Mouse (Mus musculus) MEL (cell line): ENCODE measurements around the gene Cacna1b. TPM values are rescaled to one million over a fixed set of nuclear protein-coding genes. Genes with fewer than 3 reads are reported as not detected.

ENCODE experiments used
- DNase-seq: peaks from one replicate; pipeline ENCODE4 v3.0.0; 2011; ENCODE audit warnings: low read depth, low spot score
- H3K27ac ChIP-seq: 2 replicates; pipeline ENCODE4 v1.5.1; 2012; ENCODE audit warnings: low read depth, mild to moderate bottlenecking, control low read depth, low read length, moderate library complexity; ENCODE audit not compliant: control insufficient read depth
- H3K27me3 ChIP-seq, 2 experiments: fragments of 150-350 bp in 1 of 2; sonication (generic) in 1 of 2; 2 replicates each; pipeline ENCODE4 v1.6.1; 2012; ENCODE audit warnings: low read length in 2 of 2, mild to moderate bottlenecking in 2 of 2, improper control_type of control experiment in 1 of 2, moderate library complexity in 1 of 2; ENCODE audit not compliant: insufficient read depth in 2 of 2, control insufficient read depth in 1 of 2
- H3K36me3 ChIP-seq, 2 experiments: 2 replicates each; pipeline ENCODE4 v1.6.1; 2012 to 2014; ENCODE audit warnings: low read length in 2 of 2, improper control_type of control experiment in 1 of 2, inconsistent platforms in 1 of 2, mild to moderate bottlenecking in 1 of 2; ENCODE audit not compliant: insufficient read depth in 2 of 2, control insufficient read depth in 1 of 2
- H3K4me1 ChIP-seq, 2 experiments: fragments of 150-350 bp in 1 of 2; sonication (generic) in 1 of 2; 2 replicates each; pipeline ENCODE4 v1.6.1; 2012; ENCODE audit warnings: low read length in 2 of 2, improper control_type of control experiment in 1 of 2, mild to moderate bottlenecking in 1 of 2; ENCODE audit not compliant: insufficient read depth in 2 of 2, control insufficient read depth in 1 of 2
- H3K4me3 ChIP-seq, 2 experiments: fragments of 150-350 bp in 1 of 2; sonication (generic) in 1 of 2; 2 replicates each; pipeline ENCODE4 v1.5.1; 2012; ENCODE audit warnings: low read depth in 2 of 2, low read length in 2 of 2, mild to moderate bottlenecking in 2 of 2, moderate library complexity in 2 of 2, control low read depth in 1 of 2, improper control_type of control experiment in 1 of 2; ENCODE audit not compliant: control insufficient read depth in 1 of 2, insufficient read depth in 1 of 2
- H3K79me2 ChIP-seq: 2 replicates; pipeline ENCODE4 v1.6.1; 2012; ENCODE audit warnings: mild to moderate bottlenecking, low read length, moderate library complexity; ENCODE audit not compliant: control insufficient read depth, poor library complexity, insufficient read depth
- H3K9ac ChIP-seq: 2 replicates; pipeline ENCODE4 v1.6.1; 2012; ENCODE audit warnings: low read depth, mild to moderate bottlenecking, control low read depth, low read length, moderate library complexity; ENCODE audit not compliant: control insufficient read depth, poor library complexity, severe bottlenecking
- H3K9me3 ChIP-seq: fragments of 150-350 bp; sonication (generic); replicated peaks from 2 replicates; pipeline ENCODE4 v1.6.1; 2012; ENCODE audit warnings: mild to moderate bottlenecking, low read length, improper control_type of control experiment, moderate library complexity; ENCODE audit not compliant: insufficient read depth
- MAFK ChIP-seq: IDR thresholded peaks from 2 replicates; pipeline ENCODE4 v1.6.1; 2011; ENCODE audit warnings: low read depth, mild to moderate bottlenecking, low read length, improper control_type of control experiment, borderline replicate concordance
- MEF2A ChIP-seq: IDR thresholded peaks from 2 replicates; pipeline ENCODE4 v1.6.1; 2014; ENCODE audit warnings: low read depth, mild to moderate bottlenecking, inconsistent platforms, low read length, improper control_type of control experiment; ENCODE audit not compliant: poor library complexity, insufficient replicate concordance, severe bottlenecking; ENCODE audit errors: extremely low read depth
- MYB ChIP-seq: IDR thresholded peaks from 2 replicates; pipeline ENCODE4 v1.6.1; 2011; ENCODE audit warnings: mild to moderate bottlenecking, low read depth, low read length, improper control_type of control experiment
- MYC ChIP-seq: IDR thresholded peaks from 2 replicates; pipeline ENCODE4 v1.6.1; 2011; ENCODE audit warnings: low read depth, mild to moderate bottlenecking, low read length, improper control_type of control experiment, moderate library complexity
- NELFE ChIP-seq: IDR thresholded peaks from 2 replicates; pipeline ENCODE4 v1.6.1; 2011; ENCODE audit warnings: low read depth, low read length, improper control_type of control experiment
- POLR2A ChIP-seq, 2 experiments: IDR thresholded peaks; 2 replicates each; pipeline ENCODE4 v1.6.1; 2011 to 2012; ENCODE audit warnings: low read length in 2 of 2, mild to moderate bottlenecking in 2 of 2, control low read depth in 1 of 2, improper control_type of control experiment in 1 of 2, low read depth in 1 of 2, moderate library complexity in 1 of 2; ENCODE audit not compliant: control insufficient read depth in 1 of 2, insufficient read depth in 1 of 2, poor library complexity in 1 of 2
- RCOR1 ChIP-seq: IDR thresholded peaks from 2 replicates; pipeline ENCODE4 v1.6.1; 2012; ENCODE audit warnings: low read depth, mild to moderate bottlenecking, inconsistent platforms, low read length, improper control_type of control experiment
- TAL1 ChIP-seq: IDR thresholded peaks from 2 replicates; pipeline ENCODE4 v1.6.1; 2012; ENCODE audit warnings: mild to moderate bottlenecking, inconsistent platforms, low read length, moderate library complexity, mixed read lengths
- UBTF ChIP-seq: IDR thresholded peaks from 2 replicates; pipeline ENCODE4 v1.6.1; 2012; ENCODE audit warnings: low read depth, mild to moderate bottlenecking, inconsistent platforms, low read length, improper control_type of control experiment, moderate library complexity, borderline replicate concordance; ENCODE audit not compliant: insufficient read depth
- USF1 ChIP-seq: IDR thresholded peaks from 2 replicates; pipeline ENCODE4 v1.6.1; 2014; ENCODE audit warnings: low read depth, mild to moderate bottlenecking, inconsistent platforms, low read length, improper control_type of control experiment, moderate library complexity
- ZC3H11A ChIP-seq: IDR thresholded peaks from 2 replicates; pipeline ENCODE4 v1.6.1; 2012; ENCODE audit warnings: low read depth, mild to moderate bottlenecking, inconsistent platforms, low read length, improper control_type of control experiment
- ZMIZ1 ChIP-seq: IDR thresholded peaks from 2 replicates; pipeline ENCODE4 v1.6.1; 2012; ENCODE audit warnings: low read depth, mild to moderate bottlenecking, inconsistent platforms, low read length, improper control_type of control experiment, moderate library complexity
- ZNF384 ChIP-seq: IDR thresholded peaks from 2 replicates; pipeline ENCODE4 v1.6.1; 2012; ENCODE audit warnings: low read depth, mild to moderate bottlenecking, inconsistent platforms, low read length, improper control_type of control experiment
- polyA plus RNA-seq, 2 experiments: library from polyadenylated mRNA; stranded (reverse) in 1 of 2; unstranded in 1 of 2; fragments of >175 nt in 1 of 2; fragments of >200 nt in 1 of 2; gene quantifications; 2 replicates each; pipeline versions ENCODE4 v1.2.1 to v1.2.4; 2012; ENCODE audit warnings: low replicate concordance in 2 of 2, low read depth in 1 of 2; ENCODE audit not compliant: insufficient read length in 2 of 2, insufficient read depth in 1 of 2, missing spikeins in 1 of 2
- total RNA-seq: library from RNA; depleted of rRNA; stranded (reverse); fragments of 300-350 nt; gene quantifications from 2 replicates; pipeline ENCODE4 v1.2.3, GENCODE M21; 2012

The Cacna1b gene
- total and polyA plus RNA-seq, 3 experiments, result not detected

GRCm38 (mm10) chr2:24646452-24647146 lies 116.4 kb downstream of the Cacna1b start:
- Histone ChIP-seq H3K9me3 (no peaks in the 10 kb centered on the region), H3K79me2 (no peaks in the 10 kb centered on the region), H3K27me3 (no peaks in the 10 kb centered on the region), H3K9ac (no peak overlapping the region), H3K27ac (no peak overlapping the region), H3K4me3 (no peak overlapping the region), H3K4me1 (no peaks in the 10 kb centered on the region), H3K36me3 (no peaks in the 10 kb centered on the region)
- no peak for TF ChIP-seq RCOR1
- TF ChIP-seq MYB, result no peak
- TF ChIP-seq UBTF, result no peak
- no peak for DNase-seq

GRCm38 (mm10) chr2:24642834-24643233 lies 120.1 kb downstream of the Cacna1b start:
- H3K4me1 ChIP-seq, result no peaks in the 10 kb centered on the region
- no peak overlapping the region for H3K27ac ChIP-seq
- TF ChIP-seq ZC3H11A (no peak), ZNF384 (no peak), POLR2A (IDR thresholded peaks at IDR 0.05; ENCODE audit: control insufficient read depth in 1 of 2, insufficient read depth in 1 of 2, low read depth in 1 of 2, low read length in 2 of 2, poor library complexity in 1 of 2) (no peak), ZMIZ1 (no peak), TAL1 (no peak), MAFK (no peak), NELFE (no peak), RCOR1 (no peak), USF1 (no peak), MYC (no peak), MEF2A (no peak)
- DNase-seq, result no peak
- H3K27me3 ChIP-seq, result no peaks in the 10 kb centered on the region
- H3K36me3 ChIP-seq, result no peaks in the 10 kb centered on the region
- H3K79me2 ChIP-seq, result no peaks in the 10 kb centered on the region
- no peak overlapping the region for H3K4me3 ChIP-seq
- H3K9ac ChIP-seq, result no peak overlapping the region
- H3K9me3 ChIP-seq, result no peaks in the 10 kb centered on the region
